Mouse (Mus musculus) intestine, postnatal 0 days (tissue): Measurements from ENCODE around the gene Ldlr. TPM values are rescaled to one million over a fixed set of nuclear protein-coding genes. Genes with fewer than 3 reads are reported as not detected.

Source experiments
- ATAC-seq: fragments of 200-750 bp; cut with Nextera tagmentation; 2 replicates; pipeline ENCODE4 v1.8.0; 2017; ENCODE audit warnings: mild to moderate bottlenecking, moderate TSS enrichment, moderate library complexity
- H3K27ac ChIP-seq: fragments of 300-500 bp; sonication (generic); 2 replicates; pipeline ENCODE4 v1.5.1; 2014; ENCODE audit warnings: mild to moderate bottlenecking, low read depth, low read length, moderate library complexity
- H3K27me3 ChIP-seq: fragments of 300-500 bp; sonication (generic); replicated peaks from 2 replicates; pipeline ENCODE4 v1.6.1; 2014; ENCODE audit warnings: low read length, mixed read lengths; ENCODE audit not compliant: control insufficient read depth, insufficient read depth
- H3K36me3 ChIP-seq: fragments of 300-500 bp; sonication (generic); 2 replicates; pipeline ENCODE4 v1.6.1; 2014; ENCODE audit warnings: mild to moderate bottlenecking, moderate library complexity; ENCODE audit not compliant: control insufficient read depth, insufficient read depth
- H3K4me1 ChIP-seq: fragments of 300-500 bp; sonication (generic); replicated peaks from 2 replicates; pipeline ENCODE4 v1.6.1; 2014; ENCODE audit warnings: antibody characterized with exemption, low read length, mixed read lengths; ENCODE audit not compliant: control insufficient read depth, insufficient read depth
- H3K4me2 ChIP-seq: fragments of 300-500 bp; sonication (generic); replicated peaks from 2 replicates; pipeline ENCODE4 v1.6.1; 2014; ENCODE audit warnings: low read depth, mild to moderate bottlenecking, moderate library complexity
- H3K4me3 ChIP-seq: fragments of 300-500 bp; sonication (generic); 2 replicates; pipeline ENCODE4 v1.5.1; 2014; ENCODE audit warnings: low read depth, low read length
- H3K9ac ChIP-seq: fragments of 300-500 bp; sonication (generic); 2 replicates; pipeline ENCODE4 v1.6.1; 2014; ENCODE audit warnings: mild to moderate bottlenecking, low read depth, low read length
- H3K9me3 ChIP-seq: fragments of 300-500 bp; sonication (generic); 2 replicates; pipeline ENCODE4 v1.6.1; 2016; ENCODE audit warnings: mixed run types; ENCODE audit not compliant: control insufficient read depth
- CTCF ChIP-seq: sonication (generic); IDR thresholded peaks from 2 replicates; pipeline ENCODE4 v1.5.1; 2016; ENCODE audit warnings: low read depth, mild to moderate bottlenecking, control low read depth, antibody characterized with exemption, moderate library complexity
- WGBS: fragments of 180-500 bp; shearing (Covaris S2); extraction: QIAGEN DNeasy Blood & Tissue Kit; methylation state at CpG from one replicate; pipeline ENCODE4 v1.1.7; 2014; 5-methylcytosine and 5-hydroxymethylcytosine counted together
- polyA plus RNA-seq: library from polyadenylated mRNA; unstranded; fragments of >200 nt; fragmentation: Nextera tagmentation; extraction: Ambion mirVana; gene quantifications from 2 replicates; pipeline ENCODE4 v1.2.1, GENCODE M21; 2015

The Ldlr gene
- polyA plus RNA-seq, 1 experiment from 2014 or later, result 22.8 TPM

DNA sequence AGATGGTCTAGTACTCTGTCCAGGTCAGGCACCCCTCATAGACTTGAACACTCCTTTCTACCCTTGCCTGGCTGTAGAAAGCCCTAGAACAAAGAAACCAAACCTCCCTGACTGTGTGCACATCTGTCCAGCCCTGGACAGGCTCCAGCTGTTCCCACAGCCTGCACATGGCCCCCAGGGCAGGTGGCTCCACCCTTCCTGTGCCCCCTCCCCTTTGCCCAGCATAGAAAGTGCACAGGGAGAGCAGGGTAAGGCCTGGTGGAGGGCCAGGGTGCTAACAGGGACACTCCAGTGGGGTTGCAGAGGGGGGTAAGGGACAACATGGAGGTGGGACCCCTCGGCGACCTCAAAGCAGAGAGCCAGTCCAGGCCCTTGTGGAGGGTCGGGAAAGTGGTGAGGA, 73.0 kb downstream of the Ldlr start:
- no peaks in the 10 kb centered on the region for H3K9me3 ChIP-seq
- H3K27me3 ChIP-seq, result no peaks in the 10 kb centered on the region
- H3K4me3 ChIP-seq, result no peak overlapping the region
- H3K4me1 ChIP-seq, result no peaks in the 10 kb centered on the region
- no peak for ATAC-seq
- H3K36me3 ChIP-seq, result peaks cover 39% of the 10 kb centered on the region
- peak overlapping the region; percentile 97 for H3K4me2 ChIP-seq
- TF ChIP-seq CTCF, result no peak
- 56% methylated on average over 3 of the region's 3 CpGs for WGBS
- peak overlapping the region; percentile 34; the same call in 1 of the 2 replicates for H3K9ac ChIP-seq
- peak overlapping the region; percentile 5; the same call in 1 of the 2 replicates for H3K27ac ChIP-seq

DNA sequence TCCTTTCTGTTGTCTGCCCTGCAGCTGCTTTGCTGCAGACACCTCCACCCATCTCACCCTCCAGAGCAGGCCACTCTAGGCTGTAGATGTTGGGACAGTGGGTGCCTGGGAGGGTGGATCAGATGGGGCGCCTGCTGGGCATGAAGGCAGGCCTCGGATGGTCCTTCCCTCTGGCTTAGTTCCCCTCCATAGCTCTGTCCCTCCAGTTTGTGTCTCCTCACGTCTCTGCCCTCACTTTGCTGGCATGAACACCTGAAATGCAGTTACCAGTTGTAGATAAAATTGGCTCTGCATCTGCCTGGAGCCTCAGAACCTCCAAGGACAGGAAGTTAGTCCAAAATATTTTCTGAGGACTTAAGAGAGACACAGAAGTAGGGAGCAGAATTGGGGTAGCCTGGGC, 73.6 kb downstream of the Ldlr start:
- no peaks in the 10 kb centered on the region for H3K9me3 ChIP-seq
- H3K4me1 ChIP-seq, result no peaks in the 10 kb centered on the region
- peak overlapping the region; percentile 97 for H3K4me2 ChIP-seq
- H3K36me3 ChIP-seq, result peaks cover 45% of the 10 kb centered on the region
- no peak overlapping the region; the same call in 1 of the 2 replicates for H3K4me3 ChIP-seq
- WGBS, result 63% methylated on average over 3 of the region's 3 CpGs
- ATAC-seq, result no peak
- no peak for TF ChIP-seq CTCF
- H3K27me3 ChIP-seq, result no peaks in the 10 kb centered on the region
- no peak overlapping the region for H3K27ac ChIP-seq
- H3K9ac ChIP-seq, result no peak overlapping the region

DNA sequence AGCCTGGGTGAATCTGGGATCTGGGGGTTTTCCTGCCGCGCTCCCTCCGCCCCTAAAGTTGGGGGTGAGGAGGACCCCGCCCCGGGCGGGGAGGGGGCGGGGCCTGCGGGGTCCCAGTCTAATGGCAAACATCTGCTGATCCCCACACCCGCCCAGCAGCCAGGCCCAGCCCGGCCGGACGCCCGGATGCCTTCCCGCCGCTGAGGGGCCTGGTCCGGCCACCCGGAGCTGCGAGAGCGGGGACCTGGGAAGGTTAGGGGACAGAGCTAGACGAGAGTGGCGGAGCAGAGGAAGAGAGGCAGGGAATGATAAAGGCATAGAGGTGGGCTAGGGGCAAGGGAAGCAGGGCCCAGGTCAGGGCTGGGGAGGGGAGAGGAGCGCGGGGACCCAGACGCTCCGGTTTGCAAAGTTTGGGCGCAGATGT, 74.7 kb downstream of the Ldlr start:
- TF ChIP-seq CTCF, result no peak
- H3K27me3 ChIP-seq, result no peaks in the 10 kb centered on the region
- peak overlapping the region; percentile 77 for H3K4me3 ChIP-seq
- H3K9ac ChIP-seq, result peak overlapping the region; percentile 67
- no peaks in the 10 kb centered on the region for H3K4me1 ChIP-seq
- peak; percentile 38 for ATAC-seq
- H3K27ac ChIP-seq, result peak overlapping the region; percentile 71
- peaks cover 50% of the 10 kb centered on the region for H3K36me3 ChIP-seq
- under 1% methylated on average over 25 of the region's 26 CpGs for WGBS
- no peaks in the 10 kb centered on the region for H3K9me3 ChIP-seq
- H3K4me2 ChIP-seq, result peak overlapping the region; percentile 97

DNA sequence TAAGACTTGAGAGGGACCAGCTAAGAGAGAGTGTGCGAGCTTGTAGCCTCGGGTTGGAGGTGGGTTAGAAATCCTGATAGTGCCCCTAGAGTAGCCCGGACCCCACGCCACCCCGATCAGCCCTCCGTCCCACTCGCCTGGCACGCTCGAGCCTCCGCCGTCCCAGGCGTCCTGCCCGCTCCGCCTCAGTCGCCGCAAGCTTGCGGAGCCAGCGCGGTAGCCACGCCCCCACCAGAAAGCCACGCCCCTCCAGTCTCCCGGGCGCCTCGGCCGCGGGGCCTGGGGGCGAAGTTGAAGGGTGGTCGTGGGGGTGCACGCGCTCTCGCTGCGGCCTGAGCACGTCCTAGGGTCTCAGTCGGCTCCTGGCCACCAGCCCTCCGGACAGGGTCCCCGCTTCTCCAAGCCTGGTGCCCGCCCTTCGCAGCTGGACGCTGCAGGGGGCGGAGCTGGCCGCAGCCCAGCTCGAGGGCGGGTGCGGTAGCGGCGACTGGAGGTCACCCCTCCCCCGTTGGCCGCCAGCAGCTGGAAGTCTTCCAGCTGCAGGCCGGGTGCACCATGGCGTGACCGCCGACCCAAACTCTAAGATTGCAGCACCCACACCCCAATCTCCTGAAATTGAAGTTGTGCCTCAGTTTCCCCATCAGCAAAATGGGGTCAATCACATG, 75.2 kb downstream of the Ldlr start, which contains the start of gene Kank2:
TSS of gene Kank2 (minus strand) at position 400 of the 665 bp plus-strand sequence.
- H3K4me2 ChIP-seq, result peak within 1 kb of the TSS; percentile 97
- peak; percentile 10; the same call in 1 of the 2 replicates for TF ChIP-seq CTCF
- H3K27me3 ChIP-seq, result no peaks in the 10 kb centered on the region
- peak within 1 kb of the TSS; percentile 67 for H3K9ac ChIP-seq
- ATAC-seq, result peak; percentile 80
- no peaks in the 10 kb centered on the region for H3K4me1 ChIP-seq
- H3K27ac ChIP-seq, result peak within 1 kb of the TSS; percentile 71
- H3K9me3 ChIP-seq, result no peaks in the 10 kb centered on the region
- peak within 1 kb of the TSS; percentile 77 for H3K4me3 ChIP-seq
- under 1% methylated on average over 50 of the region's 52 CpGs for WGBS
- peaks cover 49% of the 10 kb centered on the region for H3K36me3 ChIP-seq

DNA sequence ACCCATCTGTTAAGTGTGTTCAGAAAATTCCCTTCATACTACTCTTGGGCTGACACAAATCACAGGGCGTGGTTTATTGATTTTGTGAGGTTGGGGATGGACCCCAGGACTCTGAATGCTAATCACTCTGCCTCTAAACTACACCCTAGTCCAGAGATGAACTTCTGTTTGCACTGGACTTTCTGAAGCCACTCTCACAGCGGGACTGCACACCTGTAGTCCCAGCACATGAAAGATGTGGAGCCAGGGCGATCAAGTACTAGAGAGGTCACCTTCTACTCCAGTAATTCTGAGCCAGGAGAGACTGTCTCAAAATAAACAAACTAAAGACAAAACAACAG, 75.7 kb downstream of the Ldlr start:
- Histone ChIP-seq H3K4me3 (peak overlapping the region; percentile 77), H3K9me3 (no peaks in the 10 kb centered on the region), H3K9ac (no peak overlapping the region), H3K36me3 (peaks cover 44% of the 10 kb centered on the region), H3K27me3 (no peaks in the 10 kb centered on the region), H3K27ac (peak overlapping the region; percentile 71; the same call in 1 of the 2 replicates), H3K4me2 (peak overlapping the region; percentile 97), H3K4me1 (no peaks in the 10 kb centered on the region)
- TF ChIP-seq CTCF, result no peak
- ATAC-seq, result no peak
- WGBS, result 23% methylated on average over 3 of the region's 3 CpGs

Other genes starting within 250 kb of the Ldlr start
- gene Tmed1, start 213.2 kb upstream of the Ldlr start, polyA plus RNA-seq, result 31.1 and 31.4 TPM in 2 replicates
- 0.43 and 1.1 TPM in 2 replicates for gene AB124611, start 197.3 kb upstream of the Ldlr start, polyA plus RNA-seq
- 10.0 and 11.9 TPM in 2 replicates for gene Carm1, start 176.6 kb upstream of the Ldlr start, polyA plus RNA-seq
- gene Timm29, start 130.8 kb upstream of the Ldlr start, polyA plus RNA-seq, result 15.1 and 15.9 TPM in 2 replicates
- gene Yipf2, start 130.7 kb upstream of the Ldlr start, polyA plus RNA-seq, result 19.2 and 20.1 TPM in 2 replicates
- 22.1 and 24.4 TPM in 2 replicates for gene Smarca4, start 107.3 kb upstream of the Ldlr start, polyA plus RNA-seq
- gene Spc24, start 36.8 kb downstream of the Ldlr start, polyA plus RNA-seq, result 23.5 and 32.4 TPM in 2 replicates
- gene Kank2, start 75.3 kb downstream of the Ldlr start, polyA plus RNA-seq, result 6.4 TPM in 2 replicates
- gene Angptl8, start 112.0 kb downstream of the Ldlr start, polyA plus RNA-seq, result 15.9 and 21.1 TPM in 2 replicates
- gene Dock6, start 129.2 kb downstream of the Ldlr start, polyA plus RNA-seq, result 15.5 and 18.4 TPM in 2 replicates
- gene Rab3d, start 194.7 kb downstream of the Ldlr start, polyA plus RNA-seq, result 19.9 and 20.3 TPM in 2 replicates
- gene Ccdc159, start 204.0 kb downstream of the Ldlr start, polyA plus RNA-seq, result 0.63 and 0.99 TPM in 2 replicates
- 83.1 and 88.2 TPM in 2 replicates for gene Tmem205, start 204.1 kb downstream of the Ldlr start, polyA plus RNA-seq
- 2.9 and 3.2 TPM in 2 replicates for gene Plppr2, start 213.6 kb downstream of the Ldlr start, polyA plus RNA-seq
- gene Swsap1, start 232.3 kb downstream of the Ldlr start, polyA plus RNA-seq, result 4.6 and 4.8 TPM in 2 replicates
- 3.2 and 3.8 TPM in 2 replicates for gene Epor, start 240.0 kb downstream of the Ldlr start, polyA plus RNA-seq